Mouse (Mus musculus) hindbrain, embryonic 11.5 days (tissue): ENCODE results near the gene Abhd12. TPM values are rescaled to one million over a fixed set of nuclear protein-coding genes. Genes with fewer than 3 reads are reported as not detected.

Experiments used
- ATAC-seq: fragments of 200-750 bp; cut with Nextera tagmentation; 2 replicates; pipeline ENCODE4 v1.8.0; 2017; ENCODE audit warnings: mild to moderate bottlenecking, moderate TSS enrichment, moderate library complexity; ENCODE audit not compliant: low FRiP score
- DNase-seq: peaks from one replicate; pipeline ENCODE4 v3.0.0-alpha.2; 2015; ENCODE audit warnings: low spot score
- H3K27ac ChIP-seq: fragments of 300-500 bp; sonication (generic); 2 replicates; pipeline ENCODE4 v1.5.1; 2014; ENCODE audit warnings: mild to moderate bottlenecking, low read depth, low read length
- H3K27me3 ChIP-seq: fragments of 300-500 bp; sonication (generic); 2 replicates; pipeline ENCODE4 v1.6.1; 2014; ENCODE audit warnings: mild to moderate bottlenecking, low read length, moderate library complexity, mixed read lengths; ENCODE audit not compliant: control insufficient read depth, insufficient read depth
- H3K36me3 ChIP-seq: fragments of 300-500 bp; sonication (generic); 2 replicates; pipeline ENCODE4 v1.6.1; 2014; ENCODE audit warnings: mild to moderate bottlenecking, low read length, moderate library complexity, mixed read lengths; ENCODE audit not compliant: control insufficient read depth, insufficient read depth
- H3K4me1 ChIP-seq: fragments of 300-500 bp; sonication (generic); replicated peaks from 2 replicates; pipeline ENCODE4 v1.6.1; 2014; ENCODE audit warnings: low read length, mixed read lengths; ENCODE audit not compliant: control insufficient read depth, insufficient read depth
- H3K4me2 ChIP-seq: fragments of 300-500 bp; sonication (generic); replicated peaks from 2 replicates; pipeline ENCODE4 v1.6.1; 2014; ENCODE audit warnings: mild to moderate bottlenecking, low read depth, low read length
- H3K4me3 ChIP-seq: fragments of 300-500 bp; sonication (generic); 2 replicates; pipeline ENCODE4 v1.5.1; 2014; ENCODE audit warnings: low read depth, low read length
- H3K9ac ChIP-seq: fragments of 300-500 bp; sonication (generic); 2 replicates; pipeline ENCODE4 v1.6.1; 2014; ENCODE audit warnings: low read depth, low read length
- H3K9me3 ChIP-seq: fragments of 300-500 bp; sonication (generic); 2 replicates; pipeline ENCODE4 v1.6.1; 2016; ENCODE audit warnings: low read length; ENCODE audit not compliant: control insufficient read depth
- WGBS: fragments of 180-500 bp; shearing (Covaris S2); extraction: QIAGEN DNeasy Blood & Tissue Kit; methylation state at CpG from one replicate; pipeline ENCODE4 v1.1.7; 2014; 5-methylcytosine and 5-hydroxymethylcytosine counted together
- polyA plus RNA-seq: library from polyadenylated mRNA; unstranded; fragments of >200 nt; fragmentation: Nextera tagmentation; extraction: Ambion mirVana; gene quantifications from 2 replicates; pipeline ENCODE4 v1.2.1, GENCODE M21; 2014

The Abhd12 gene
- polyA plus RNA-seq, 1 experiment from 2014 or later = 56.2 TPM

DNA sequence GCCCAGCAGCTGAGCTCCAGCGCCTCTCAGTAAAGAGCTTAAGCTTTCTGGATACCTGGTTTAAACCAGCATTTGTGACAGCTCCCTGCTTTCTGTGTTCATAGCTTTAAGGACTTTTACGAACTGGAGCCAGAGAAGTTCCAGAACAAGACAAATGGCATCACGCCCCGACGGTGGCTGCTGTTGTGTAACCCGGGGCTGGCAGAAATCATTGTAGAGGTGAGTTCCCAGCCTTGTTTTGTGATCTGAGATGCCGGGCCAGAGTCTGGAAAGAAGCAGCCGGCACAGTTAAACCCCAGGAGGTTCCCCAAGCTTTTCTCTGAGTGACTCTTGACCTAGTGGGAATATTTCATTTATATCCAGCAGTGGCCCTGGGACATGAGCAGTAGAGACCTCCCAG is 85.8 kb downstream of the Abhd12 start:
- 90% methylated on average over 8 of the region's 8 CpGs for WGBS
- H3K9me3 ChIP-seq = no peaks in the 10 kb centered on the region
- ATAC-seq = no peak

GRCm38 (mm10) chr2:150816676-150817402 is 87.7 kb downstream of the Abhd12 start:
- H3K9me3 ChIP-seq = no peaks in the 10 kb centered on the region
- no peak overlapping the region for H3K9ac ChIP-seq
- no peak overlapping the region for H3K4me2 ChIP-seq
- no peaks in the 10 kb centered on the region for H3K36me3 ChIP-seq
- H3K4me1 ChIP-seq = no peaks in the 10 kb centered on the region
- H3K4me3 ChIP-seq = no peak overlapping the region
- 93% methylated on average over 18 of the region's 18 CpGs for WGBS
- H3K27ac ChIP-seq = no peak overlapping the region
- DNase-seq = no peak
- no peaks in the 10 kb centered on the region for H3K27me3 ChIP-seq
- no peak for ATAC-seq

More for the DNA sequence above, 85.8 kb downstream of the Abhd12 start:
- Histone ChIP-seq H3K4me3 (no peak overlapping the region), H3K36me3 (no peaks in the 10 kb centered on the region), H3K27me3 (no peaks in the 10 kb centered on the region), H3K4me1 (no peaks in the 10 kb centered on the region), H3K9ac (no peak overlapping the region), H3K4me2 (no peak overlapping the region), H3K27ac (no peak overlapping the region)
- no peak for DNase-seq

DNA sequence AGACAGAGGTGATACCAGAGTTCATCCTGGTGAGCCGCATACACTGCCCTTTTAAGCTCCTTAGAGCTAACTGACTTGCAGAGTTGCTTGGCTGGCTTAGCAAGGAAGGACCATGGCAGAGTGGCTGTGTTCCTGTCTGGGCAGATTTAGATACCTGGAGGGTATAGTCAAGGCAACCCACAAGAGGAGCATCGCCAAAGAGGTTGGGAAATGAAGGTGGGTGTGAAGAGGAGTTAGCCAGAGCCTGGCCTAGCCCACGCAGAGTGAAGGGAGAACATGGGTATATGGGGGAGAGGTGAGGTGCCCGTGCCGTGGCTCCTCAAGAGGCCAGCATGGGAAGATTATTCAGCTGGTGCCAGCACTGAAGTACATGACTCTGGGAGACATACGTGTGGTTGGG is 91.7 kb downstream of the Abhd12 start:
- Histone ChIP-seq H3K4me3 (no peak overlapping the region), H3K4me1 (no peaks in the 10 kb centered on the region), H3K9me3 (no peaks in the 10 kb centered on the region), H3K36me3 (no peaks in the 10 kb centered on the region), H3K27me3 (no peaks in the 10 kb centered on the region), H3K27ac (no peak overlapping the region), H3K9ac (no peak overlapping the region), H3K4me2 (no peak overlapping the region)
- WGBS = 95% methylated on average over 6 of the region's 6 CpGs
- DNase-seq (no peak), ATAC-seq (no peak)

DNA sequence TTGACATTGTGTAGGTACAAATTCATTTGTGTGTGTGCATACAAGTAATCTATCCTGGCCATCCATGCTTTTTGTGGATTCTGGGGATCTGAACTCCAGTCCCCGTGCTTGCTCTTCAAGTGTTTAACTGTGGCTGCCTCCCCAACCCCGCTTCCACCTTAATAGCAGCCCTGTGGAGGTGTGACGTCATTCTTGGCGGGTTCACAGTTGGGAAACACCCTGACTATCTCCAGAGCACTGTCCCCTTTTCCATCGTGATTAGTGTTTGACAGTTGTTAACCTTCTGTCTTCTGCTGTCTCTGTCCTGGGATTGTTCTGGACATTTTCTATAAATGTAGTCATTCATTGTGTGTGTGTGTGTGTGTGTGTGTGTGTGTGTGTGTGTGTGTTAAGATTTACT is 93.9 kb downstream of the Abhd12 start:
- H3K4me2 ChIP-seq = no peak overlapping the region
- no peak for ATAC-seq

GRCm38 (mm10) chr2:150808812-150809211 is 95.7 kb downstream of the Abhd12 start:
- no peak overlapping the region for H3K9ac ChIP-seq
- 94% methylated on average over 6 of the region's 6 CpGs for WGBS
- H3K4me1 ChIP-seq = no peaks in the 10 kb centered on the region
- H3K27me3 ChIP-seq = no peaks in the 10 kb centered on the region
- no peak overlapping the region for H3K4me2 ChIP-seq
- H3K9me3 ChIP-seq = no peaks in the 10 kb centered on the region
- no peak overlapping the region for H3K4me3 ChIP-seq
- no peak overlapping the region for H3K27ac ChIP-seq
- DNase-seq = no peak
- ATAC-seq = no peak
- H3K36me3 ChIP-seq = no peaks in the 10 kb centered on the region

More for the DNA sequence above, 93.9 kb downstream of the Abhd12 start:
- no peaks in the 10 kb centered on the region for H3K9me3 ChIP-seq
- no peak overlapping the region for H3K4me3 ChIP-seq
- no peaks in the 10 kb centered on the region for H3K4me1 ChIP-seq
- H3K27me3 ChIP-seq = no peaks in the 10 kb centered on the region
- WGBS = 94% methylated on average over 5 of the region's 5 CpGs
- no peak overlapping the region for H3K27ac ChIP-seq
- H3K9ac ChIP-seq = no peak overlapping the region
- DNase-seq = no peak
- H3K36me3 ChIP-seq = no peaks in the 10 kb centered on the region

GRCm38 (mm10) chr2:150808381-150808780 is 96.2 kb downstream of the Abhd12 start:
- no peak for ATAC-seq
- no peak for DNase-seq
- H3K36me3 ChIP-seq = no peaks in the 10 kb centered on the region

GRCm38 (mm10) chr2:150803035-150803434 is 101.5 kb downstream of the Abhd12 start:
- Histone ChIP-seq H3K4me1 (no peaks in the 10 kb centered on the region), H3K9me3 (no peaks in the 10 kb centered on the region), H3K36me3 (no peaks in the 10 kb centered on the region), H3K27me3 (no peaks in the 10 kb centered on the region), H3K27ac (no peak overlapping the region), H3K9ac (no peak overlapping the region), H3K4me2 (no peak overlapping the region), H3K4me3 (no peak overlapping the region)
- DNase-seq = peak; percentile 24
- no peak for ATAC-seq
- 89% methylated on average over 1 of the region's 1 CpGs for WGBS

More at GRCm38 (mm10) chr2:150808381-150808780, 96.2 kb downstream of the Abhd12 start:
- Histone ChIP-seq H3K27me3 (no peaks in the 10 kb centered on the region), H3K4me3 (no peak overlapping the region), H3K4me2 (no peak overlapping the region), H3K4me1 (no peaks in the 10 kb centered on the region), H3K27ac (no peak overlapping the region), H3K9ac (no peak overlapping the region), H3K9me3 (no peaks in the 10 kb centered on the region)
- WGBS = 85% methylated on average over 6 of the region's 6 CpGs

- DNase-seq (no peak), ATAC-seq (no peak)
- Histone ChIP-seq H3K9me3 (no peaks in the 10 kb centered on the region), H3K4me2 (no peak overlapping the region), H3K9ac (no peak overlapping the region), H3K27ac (no peak overlapping the region), H3K27me3 (no peaks in the 10 kb centered on the region), H3K36me3 (no peaks in the 10 kb centered on the region), H3K4me3 (no peak overlapping the region), H3K4me1 (no peaks in the 10 kb centered on the region)
- WGBS = 90% methylated on average over 5 of the region's 5 CpGs
These were observed 103.9 kb downstream of the Abhd12 start for GRCm38 (mm10) chr2:150800616-150801015.

GRCm38 (mm10) chr2:150798084-150798483 is 106.5 kb downstream of the Abhd12 start:
- Histone ChIP-seq H3K4me1 (no peaks in the 10 kb centered on the region), H3K9ac (no peak overlapping the region), H3K27ac (no peak overlapping the region), H3K36me3 (no peaks in the 10 kb centered on the region), H3K4me3 (no peak overlapping the region), H3K27me3 (no peaks in the 10 kb centered on the region), H3K4me2 (no peak overlapping the region), H3K9me3 (no peaks in the 10 kb centered on the region)
- ATAC-seq (no peak), DNase-seq (no peak)
- WGBS = 91% methylated on average over 7 of the region's 7 CpGs
